ENCODE assay signal across 17 mouse cellular contexts in the genomic region with DNA sequence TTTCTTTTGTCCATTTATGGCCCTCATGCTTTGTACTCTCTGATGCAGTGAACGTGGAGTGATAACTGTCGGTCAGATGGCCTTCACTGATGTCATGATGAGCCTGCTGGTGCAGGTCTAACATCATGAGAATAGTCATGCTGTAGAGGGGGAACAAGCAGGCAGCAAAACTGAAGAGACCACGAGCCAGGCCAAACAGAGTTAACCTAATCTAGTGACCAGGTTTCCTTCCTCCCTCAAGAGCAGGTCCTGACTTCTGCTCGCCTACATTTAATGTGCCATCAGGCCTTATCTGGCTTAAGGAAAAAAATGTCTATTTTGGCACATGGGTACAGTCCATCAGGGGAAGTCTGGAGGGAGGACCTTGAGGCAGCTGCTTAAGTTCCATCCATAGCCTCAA.
"Had no signal": no experiment of that assay in that cellular context is flagged by ENCODE, and none has a peak within 500 bp of the region (broad histone marks: within the 10 kb centered on the region; RNA-seq: fewer than 3 reads in every experiment).

No protein-coding gene starts in this region.

- ATAC-seq: liver, postnatal 0 days; lung, postnatal 0 days; midbrain, embryonic 13.5 days; midbrain, embryonic 15.5 days had no signal

- H3K4me3 ChIP-seq: liver, embryonic 15.5 days; lung, embryonic 15.5 days; midbrain, embryonic 13.5 days; midbrain, embryonic 15.5 days; neural tube, embryonic 12.5 days; stomach, embryonic 15.5 days had no signal

- DNase-seq: liver, postnatal 0 days; lung, adult 2 months; lung, postnatal 14 days; lung, postnatal 36 days; right cerebral cortex, postnatal 14 days; thymus, adult 2 months; thymus, postnatal 25 days; thymus, postnatal 4 days had no signal

- H3K27ac ChIP-seq: liver, embryonic 15.5 days; lung, embryonic 15.5 days; macrophage; midbrain, embryonic 13.5 days; midbrain, embryonic 15.5 days; neural tube, embryonic 12.5 days; stomach, embryonic 15.5 days; stomach, postnatal 0 days had no signal
